Mouse (Mus musculus): ENCODE results near the gene Rab3a. TPM values are rescaled to one million over a fixed set of nuclear protein-coding genes. Genes with fewer than 3 reads are reported as not detected.

Gene Rab3a
- total and polyA plus RNA-seq, 2 experiments, result 2.7 to 10.4 TPM

- Histone ChIP-seq H3K27ac (replicated peaks; ENCODE audit: insufficient read depth, low read depth, low read length) (no peak overlapping the region), H3K36me3 (ENCODE audit: control insufficient read depth, insufficient read depth, low read length) (peaks cover 16% of the 10 kb centered on the region), H3K9ac (ENCODE audit: low read depth, low read length) (peak overlapping the region; percentile 25; the same call in 1 of the 2 replicates), H3K79me2 (ENCODE audit: control insufficient read depth, insufficient read depth, low read length) (peaks cover 27% of the 10 kb centered on the region), H3K4me3 (ENCODE audit: insufficient read depth, low read depth, low read length) (peak overlapping the region; percentile 59; the same call in 1 of the 2 replicates), H3K4me1 (ENCODE audit: control insufficient read depth, insufficient read depth, low read length) (peaks cover 13% of the 10 kb centered on the region), H3K27me3 (ENCODE audit: control insufficient read depth, insufficient read depth, low read length) (no peaks in the 10 kb centered on the region)
- TF ChIP-seq CTCF (IDR thresholded peaks at IDR 0.05; ENCODE audit: low read depth, low read length) (no peak), POLR2A (IDR thresholded peaks at IDR 0.05; ENCODE audit: extremely low read depth, insufficient read depth, low read length) (no peak)
- DNase-seq (ENCODE audit: extremely low read depth, low read depth, low spot score), result no peak
- 76% methylated on average over 8 of the region's 8 CpGs for WGBS
Measured at GRCm38 (mm10) chr8:70790846-70791245, 36.4 kb downstream of the Rab3a start.

- peak overlapping the region; percentile 79; the same call in 1 of the 2 replicates for H3K9ac ChIP-seq (ENCODE audit: low read depth, low read length)
- WGBS, result 63% methylated on average over 7 of the region's 7 CpGs
- DNase-seq (ENCODE audit: extremely low read depth, low read depth, low spot score), result no peak
Measured at GRCm38 (mm10) chr8:70791294-70791701, 36.8 kb downstream of the Rab3a start.

GRCm38 (mm10) chr8:70791975-70792691, 37.7 kb downstream of the Rab3a start:
- Histone ChIP-seq H3K79me2 (ENCODE audit: control insufficient read depth, insufficient read depth, low read length) (peaks cover 34% of the 10 kb centered on the region), H3K9ac (ENCODE audit: low read depth, low read length) (peak overlapping the region; percentile 79), H3K4me1 (ENCODE audit: control insufficient read depth, insufficient read depth, low read length) (peaks cover 15% of the 10 kb centered on the region), H3K4me3 (ENCODE audit: insufficient read depth, low read depth, low read length) (peak overlapping the region; percentile 59), H3K27me3 (ENCODE audit: control insufficient read depth, insufficient read depth, low read length) (no peaks in the 10 kb centered on the region), H3K36me3 (ENCODE audit: control insufficient read depth, insufficient read depth, low read length) (peaks cover 7% of the 10 kb centered on the region), H3K27ac (replicated peaks; ENCODE audit: insufficient read depth, low read depth, low read length) (no peak overlapping the region)
- TF ChIP-seq POLR2A (IDR thresholded peaks at IDR 0.05; ENCODE audit: extremely low read depth, insufficient read depth, low read length) (0 out of 2 replicates have a peak, but pooled peaks have one; percentile 47), CTCF (IDR thresholded peaks at IDR 0.05; ENCODE audit: low read depth, low read length) (no peak)
- 4% methylated on average over 56 of the region's 58 CpGs for WGBS
- peak; percentile 72 for DNase-seq (ENCODE audit: extremely low read depth, low read depth, low spot score)

More at GRCm38 (mm10) chr8:70791294-70791701, 36.8 kb downstream of the Rab3a start:
- Histone ChIP-seq H3K36me3 (ENCODE audit: control insufficient read depth, insufficient read depth, low read length) (peaks cover 14% of the 10 kb centered on the region), H3K27me3 (ENCODE audit: control insufficient read depth, insufficient read depth, low read length) (no peaks in the 10 kb centered on the region), H3K4me1 (ENCODE audit: control insufficient read depth, insufficient read depth, low read length) (peaks cover 15% of the 10 kb centered on the region), H3K4me3 (ENCODE audit: insufficient read depth, low read depth, low read length) (peak overlapping the region; percentile 59), H3K27ac (replicated peaks; ENCODE audit: insufficient read depth, low read depth, low read length) (no peak overlapping the region), H3K79me2 (ENCODE audit: control insufficient read depth, insufficient read depth, low read length) (peaks cover 30% of the 10 kb centered on the region)
- TF ChIP-seq CTCF (IDR thresholded peaks at IDR 0.05; ENCODE audit: low read depth, low read length), result no peak
- no peak for TF ChIP-seq POLR2A (IDR thresholded peaks at IDR 0.05; ENCODE audit: extremely low read depth, insufficient read depth, low read length)

DNA sequence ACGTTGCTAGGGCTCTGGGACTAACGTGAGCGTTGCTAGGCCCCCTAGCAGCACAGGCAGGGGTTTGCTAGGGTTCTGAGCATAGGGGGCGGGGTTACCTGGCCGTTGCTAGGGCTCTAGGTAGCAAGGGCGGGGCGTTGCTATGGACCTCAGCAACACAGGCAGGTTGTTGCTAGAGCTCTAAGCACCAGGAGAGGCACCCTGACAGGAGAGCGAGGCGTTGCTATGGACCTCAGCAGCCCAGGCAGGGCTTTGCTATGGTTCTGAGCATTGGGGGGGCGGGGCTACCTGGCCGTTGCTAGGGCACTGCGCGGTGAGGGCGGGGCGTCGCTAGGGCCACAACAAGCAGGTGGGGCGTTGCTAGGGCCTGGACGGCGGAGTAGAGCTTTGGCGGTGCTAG, 38.2 kb downstream of the Rab3a start:
- Histone ChIP-seq H3K4me1 (ENCODE audit: control insufficient read depth, insufficient read depth, low read length) (peaks cover 15% of the 10 kb centered on the region), H3K4me3 (ENCODE audit: insufficient read depth, low read depth, low read length) (peak overlapping the region; percentile 34; the same call in 1 of the 2 replicates), H3K27me3 (ENCODE audit: control insufficient read depth, insufficient read depth, low read length) (no peaks in the 10 kb centered on the region), H3K36me3 (ENCODE audit: control insufficient read depth, insufficient read depth, low read length) (peaks cover 5% of the 10 kb centered on the region), H3K27ac (replicated peaks; ENCODE audit: insufficient read depth, low read depth, low read length) (no peak overlapping the region), H3K9ac (ENCODE audit: low read depth, low read length) (no peak overlapping the region), H3K79me2 (ENCODE audit: control insufficient read depth, insufficient read depth, low read length) (peaks cover 34% of the 10 kb centered on the region)
- DNase-seq (ENCODE audit: extremely low read depth, low read depth, low spot score), result peak; percentile 55
- TF ChIP-seq CTCF (IDR thresholded peaks at IDR 0.05; ENCODE audit: low read depth, low read length) (no peak), POLR2A (IDR thresholded peaks at IDR 0.05; ENCODE audit: extremely low read depth, insufficient read depth, low read length) (no peak)
- 4% methylated on average over 20 of the region's 20 CpGs for WGBS

DNA sequence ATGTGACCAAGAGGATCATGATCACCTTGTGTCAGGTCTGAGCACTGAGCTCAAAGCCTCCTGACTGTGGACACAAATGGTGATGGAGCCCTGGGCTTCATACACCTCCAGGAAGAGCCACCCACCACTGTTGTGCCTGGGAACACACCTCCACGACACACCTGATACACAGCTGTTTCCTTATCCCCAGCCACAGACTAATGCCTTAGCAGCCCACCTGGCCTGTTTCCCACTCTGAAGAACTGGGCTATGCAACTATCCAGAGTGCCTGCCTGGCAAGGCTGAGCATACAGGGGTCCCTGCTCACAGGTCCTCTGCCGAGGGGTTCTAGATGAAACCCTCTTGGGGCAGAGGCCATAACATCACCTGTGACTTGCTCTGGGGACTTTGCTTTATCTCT, 39.7 kb downstream of the Rab3a start:
- no peak for DNase-seq (ENCODE audit: extremely low read depth, low read depth, low spot score)
- TF ChIP-seq CTCF (IDR thresholded peaks at IDR 0.05; ENCODE audit: low read depth, low read length) (no peak), POLR2A (IDR thresholded peaks at IDR 0.05; ENCODE audit: extremely low read depth, insufficient read depth, low read length) (no peak)
- Histone ChIP-seq H3K36me3 (ENCODE audit: control insufficient read depth, insufficient read depth, low read length) (no peaks in the 10 kb centered on the region), H3K9ac (ENCODE audit: low read depth, low read length) (no peak overlapping the region), H3K4me3 (ENCODE audit: insufficient read depth, low read depth, low read length) (no peak overlapping the region), H3K79me2 (ENCODE audit: control insufficient read depth, insufficient read depth, low read length) (peaks cover 34% of the 10 kb centered on the region), H3K4me1 (ENCODE audit: control insufficient read depth, insufficient read depth, low read length) (peaks cover 17% of the 10 kb centered on the region), H3K27ac (replicated peaks; ENCODE audit: insufficient read depth, low read depth, low read length) (no peak overlapping the region), H3K27me3 (ENCODE audit: control insufficient read depth, insufficient read depth, low read length) (no peaks in the 10 kb centered on the region)
- 94% methylated on average over 2 of the region's 2 CpGs for WGBS

DNA sequence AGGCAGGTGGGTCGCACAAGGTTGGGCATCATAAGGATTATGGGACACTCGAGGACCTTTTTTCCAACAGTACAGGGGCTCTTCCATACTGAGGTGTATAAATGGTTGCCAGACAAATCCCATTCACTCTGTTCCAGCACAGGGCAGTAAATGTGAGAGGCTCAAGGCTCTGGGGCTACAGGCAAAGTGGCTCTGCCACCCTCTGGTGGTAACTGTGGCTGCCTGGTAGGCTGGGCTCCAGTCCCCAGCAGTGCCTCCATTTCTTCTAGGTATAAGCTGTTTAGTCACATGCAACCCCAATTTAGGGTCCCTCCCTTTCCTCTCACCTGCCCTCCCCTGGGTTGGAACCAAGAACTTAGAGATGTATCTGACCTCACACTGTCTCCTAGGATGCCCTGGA, 40.9 kb downstream of the Rab3a start:
- Histone ChIP-seq H3K27ac (replicated peaks; ENCODE audit: insufficient read depth, low read depth, low read length) (peak overlapping the region; percentile 28; the same call in 1 of the 2 replicates), H3K79me2 (ENCODE audit: control insufficient read depth, insufficient read depth, low read length) (peaks cover 33% of the 10 kb centered on the region), H3K9ac (ENCODE audit: low read depth, low read length) (no peak overlapping the region), H3K4me1 (ENCODE audit: control insufficient read depth, insufficient read depth, low read length) (peaks cover 23% of the 10 kb centered on the region), H3K4me3 (ENCODE audit: insufficient read depth, low read depth, low read length) (no peak overlapping the region), H3K36me3 (ENCODE audit: control insufficient read depth, insufficient read depth, low read length) (no peaks in the 10 kb centered on the region), H3K27me3 (ENCODE audit: control insufficient read depth, insufficient read depth, low read length) (no peaks in the 10 kb centered on the region)
- peak; percentile 37; the same call in 1 of the 2 replicates for TF ChIP-seq CTCF (IDR thresholded peaks at IDR 0.05; ENCODE audit: low read depth, low read length)
- no peak for TF ChIP-seq POLR2A (IDR thresholded peaks at IDR 0.05; ENCODE audit: extremely low read depth, insufficient read depth, low read length)
- 93% methylated on average over 2 of the region's 2 CpGs for WGBS
- DNase-seq (ENCODE audit: extremely low read depth, low read depth, low spot score), result no peak
